Mouse (Mus musculus) kidney, embryonic 16.5 days (tissue): Measurements from ENCODE around the gene Hemk1. TPM values are rescaled to one million over a fixed set of nuclear protein-coding genes. Genes with fewer than 3 reads are reported as not detected.
"Not testable (repeated sequence)": the region's sequence is repeated elsewhere in the genome, so short reads cannot be mapped to it uniquely, and the experiment has no call there.

Experiments used
- ATAC-seq: fragments of 200-750 bp; cut with Nextera tagmentation; 2 replicates; pipeline ENCODE4 v1.8.0; 2017; ENCODE audit warnings: moderate TSS enrichment; ENCODE audit not compliant: low FRiP score, low TSS enrichment
- H3K27ac ChIP-seq: fragments of 300-500 bp; sonication (generic); 2 replicates; pipeline ENCODE4 v1.5.1; 2014; ENCODE audit warnings: low read length
- H3K27me3 ChIP-seq: fragments of 300-500 bp; sonication (generic); 2 replicates; pipeline ENCODE4 v1.6.1; 2014; ENCODE audit warnings: low read length, control low read depth, mixed read lengths; ENCODE audit not compliant: insufficient read depth
- H3K36me3 ChIP-seq: fragments of 300-500 bp; sonication (generic); 2 replicates; pipeline ENCODE4 v1.6.1; 2014; ENCODE audit warnings: low read length, control low read depth, mixed read lengths; ENCODE audit not compliant: insufficient read depth
- H3K4me1 ChIP-seq: fragments of 300-500 bp; sonication (generic); 2 replicates; pipeline ENCODE4 v1.6.1; 2014; ENCODE audit warnings: low read length, control low read depth, mixed read lengths; ENCODE audit not compliant: insufficient read depth
- H3K4me2 ChIP-seq: fragments of 300-500 bp; sonication (generic); replicated peaks from 2 replicates; pipeline ENCODE4 v1.6.1; 2014; ENCODE audit warnings: low read depth, low read length
- H3K4me3 ChIP-seq: fragments of 300-500 bp; sonication (generic); 2 replicates; pipeline ENCODE4 v1.5.1; 2014; ENCODE audit warnings: mild to moderate bottlenecking, low read length
- H3K9ac ChIP-seq: fragments of 300-500 bp; sonication (generic); replicated peaks from 2 replicates; pipeline ENCODE4 v1.6.1; 2014; ENCODE audit warnings: low read length
- H3K9me3 ChIP-seq: fragments of 300-500 bp; sonication (generic); 2 replicates; pipeline ENCODE4 v1.6.1; 2016; ENCODE audit warnings: low read length, control low read depth
- WGBS: fragments of 180-500 bp; shearing (Covaris S2); extraction: QIAGEN DNeasy Blood & Tissue Kit; methylation state at CpG from one replicate; pipeline ENCODE4 v1.1.7; 2014; 5-methylcytosine and 5-hydroxymethylcytosine counted together
- polyA plus RNA-seq: library from polyadenylated mRNA; unstranded; fragments of >200 nt; fragmentation: Nextera tagmentation; extraction: Ambion mirVana; gene quantifications from 2 replicates; pipeline ENCODE4 v1.2.1, GENCODE M21; 2015

Gene Hemk1
- polyA plus RNA-seq, 1 experiment from 2014 or later: 13.2 TPM

DNA sequence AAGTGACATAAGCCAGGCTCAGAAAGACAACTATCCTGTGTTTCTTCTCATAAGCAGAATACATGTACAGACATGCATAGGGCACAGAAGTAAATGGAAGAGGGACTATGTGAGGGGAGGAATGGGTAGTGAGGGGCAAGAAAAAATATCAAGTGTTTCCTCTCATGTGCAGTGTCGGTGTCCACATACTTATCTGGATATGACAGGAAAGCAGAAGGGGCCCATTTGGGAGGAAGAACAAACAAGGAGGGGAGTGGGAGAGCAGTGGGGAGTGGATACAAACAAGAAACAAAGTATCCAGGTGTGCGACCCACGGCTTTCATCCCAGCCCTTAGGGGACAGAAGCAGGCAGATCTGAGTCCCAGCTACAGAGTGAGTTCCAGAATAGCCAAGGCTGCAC, 24.2 kb downstream of the Hemk1 start:
- H3K4me2 ChIP-seq: no peak overlapping the region
- no peaks in the 10 kb centered on the region for H3K36me3 ChIP-seq
- H3K27ac ChIP-seq: no peak overlapping the region
- no peak for ATAC-seq
- H3K9me3 ChIP-seq: no peaks in the 10 kb centered on the region
- H3K4me1 ChIP-seq: peaks cover 8% of the 10 kb centered on the region; the same call in 1 of the 2 replicates
- WGBS: 72% methylated on average over 3 of the region's 3 CpGs
- H3K9ac ChIP-seq: no peak overlapping the region
- H3K4me3 ChIP-seq: no peak overlapping the region
- H3K27me3 ChIP-seq: no peaks in the 10 kb centered on the region

DNA sequence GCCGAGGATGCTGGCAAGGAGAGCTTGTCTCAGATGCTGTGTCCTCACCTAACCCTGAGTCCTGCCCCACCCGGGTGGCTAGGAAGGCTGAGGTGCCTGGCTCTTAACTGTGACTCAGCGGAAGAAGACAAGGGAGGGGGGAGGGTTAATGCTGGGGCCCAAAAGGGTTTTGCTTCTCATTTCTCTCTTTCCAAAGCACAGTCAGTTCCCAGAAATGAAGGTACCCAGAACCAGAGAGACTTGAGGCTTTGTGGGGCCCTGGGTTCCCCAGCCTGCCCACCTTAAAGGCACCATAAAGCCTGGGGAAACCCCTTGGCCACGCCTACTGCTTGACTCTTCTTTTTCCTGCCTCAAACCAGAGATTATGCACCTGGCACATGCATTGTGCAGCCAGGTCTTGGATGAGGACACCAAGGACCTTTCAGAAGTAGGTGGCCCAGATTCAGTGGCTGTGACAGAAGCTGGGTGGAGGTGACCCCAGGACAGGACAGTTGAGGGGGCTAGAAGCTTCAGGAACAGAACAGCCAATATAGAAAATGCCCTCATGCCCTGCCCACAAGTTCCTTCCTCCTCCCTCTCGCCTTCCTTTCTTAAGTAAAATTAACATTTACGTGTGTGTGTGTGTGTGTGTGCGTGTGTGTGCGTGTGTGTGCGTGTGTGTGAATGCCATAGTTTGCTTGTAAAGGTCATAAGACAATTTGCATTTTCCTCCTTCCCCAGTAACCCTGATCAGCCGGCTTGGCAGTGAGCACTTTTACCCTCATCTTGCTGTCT, 25.2 kb downstream of the Hemk1 start:
- Histone ChIP-seq H3K9ac (no peak overlapping the region), H3K27ac (no peak overlapping the region), H3K27me3 (no peaks in the 10 kb centered on the region), H3K4me2 (no peak overlapping the region), H3K9me3 (no peaks in the 10 kb centered on the region), H3K4me1 (peaks cover 17% of the 10 kb centered on the region), H3K36me3 (no peaks in the 10 kb centered on the region), H3K4me3 (no peak overlapping the region)
- WGBS: 61% methylated on average over 10 of the region's 10 CpGs
- no peak for ATAC-seq

DNA sequence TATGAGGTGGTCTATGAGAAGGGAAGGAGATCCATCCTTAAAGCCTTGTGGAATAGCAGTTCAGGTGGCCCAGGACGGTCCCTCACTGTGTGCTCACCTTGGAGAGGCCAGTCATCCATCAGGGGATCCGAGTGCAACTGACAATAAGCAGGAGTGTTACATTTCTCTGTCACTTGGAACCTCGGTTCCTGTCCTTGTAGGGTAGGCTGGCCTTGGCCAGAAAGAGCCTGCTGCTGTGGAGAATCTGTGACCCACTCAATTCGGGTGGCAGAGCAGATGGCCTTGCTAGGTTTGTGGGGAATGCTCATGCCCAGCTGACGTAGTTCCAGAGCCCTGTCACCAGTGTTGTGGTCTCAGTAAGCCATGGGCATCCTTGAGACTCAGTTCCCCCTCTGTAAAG, 28.6 kb downstream of the Hemk1 start:
- Histone ChIP-seq H3K9me3 (no peaks in the 10 kb centered on the region), H3K4me1 (peaks cover 43% of the 10 kb centered on the region), H3K9ac (no peak overlapping the region), H3K27me3 (no peaks in the 10 kb centered on the region), H3K4me2 (no peak overlapping the region), H3K36me3 (no peaks in the 10 kb centered on the region), H3K27ac (no peak overlapping the region), H3K4me3 (no peak overlapping the region)
- WGBS: 71% methylated on average over 5 of the region's 5 CpGs
- ATAC-seq: no peak

DNA sequence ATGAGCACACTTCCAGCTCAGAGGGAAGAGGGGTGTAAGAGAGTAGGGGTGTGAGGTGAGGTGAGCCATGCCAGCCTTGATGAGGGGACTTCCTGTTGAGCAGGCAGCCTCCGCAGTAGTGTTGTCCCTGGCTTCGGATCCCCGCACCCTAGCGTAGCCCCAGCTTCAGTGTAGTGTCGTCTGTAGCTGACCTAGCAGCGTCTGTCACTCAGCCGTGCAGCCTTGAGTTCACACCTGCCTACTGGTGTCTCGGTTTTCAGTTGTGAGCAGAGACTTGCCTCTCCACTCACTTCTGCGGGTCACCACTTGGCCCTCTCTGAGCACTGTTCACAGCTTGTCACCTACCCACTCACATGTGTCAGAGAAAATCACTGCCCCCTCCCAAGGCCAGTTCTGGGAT, 29.0 kb downstream of the Hemk1 start:
- peak overlapping the region; percentile 91; the same call in 1 of the 2 replicates for H3K27ac ChIP-seq
- ATAC-seq: no peak
- peaks cover 43% of the 10 kb centered on the region for H3K4me1 ChIP-seq
- WGBS: 48% methylated on average over 9 of the region's 9 CpGs
- no peak overlapping the region for H3K4me3 ChIP-seq
- H3K27me3 ChIP-seq: no peaks in the 10 kb centered on the region
- no peaks in the 10 kb centered on the region for H3K9me3 ChIP-seq
- peak overlapping the region; percentile 9; the same call in 1 of the 2 replicates for H3K9ac ChIP-seq
- H3K36me3 ChIP-seq: no peaks in the 10 kb centered on the region
- no peak overlapping the region for H3K4me2 ChIP-seq

DNA sequence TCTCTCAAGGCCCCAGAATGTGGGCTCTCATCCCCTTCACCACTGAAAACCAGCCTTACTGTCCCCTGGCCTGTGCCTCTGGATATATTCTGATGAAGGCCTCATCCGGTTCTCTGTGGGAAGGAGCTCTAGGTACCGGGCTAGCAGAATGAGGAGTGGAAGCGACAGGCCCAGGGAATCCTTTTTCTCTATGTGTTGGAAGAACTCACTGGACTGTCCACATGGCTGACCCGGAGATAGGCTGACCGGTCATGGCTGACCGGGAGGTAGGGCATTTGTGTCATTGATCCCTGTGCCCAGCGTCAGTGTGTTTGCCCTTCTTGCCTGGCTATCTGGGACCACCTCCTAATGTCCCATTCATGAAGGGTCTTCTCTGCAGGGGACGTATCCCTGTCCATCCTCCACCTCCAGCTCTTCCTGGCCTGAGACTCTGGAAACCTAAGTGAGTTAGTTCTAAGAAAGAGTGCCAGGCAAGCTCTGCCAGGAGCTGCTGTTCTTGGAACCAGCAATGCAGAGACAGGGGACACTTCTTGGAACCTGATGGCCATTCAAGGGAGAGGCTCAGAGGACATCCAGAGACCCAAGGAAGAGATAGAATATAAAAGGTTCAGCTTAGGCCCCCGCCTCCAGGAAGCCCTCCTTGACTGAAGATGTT, 29.7 kb downstream of the Hemk1 start:
- no peaks in the 10 kb centered on the region for H3K36me3 ChIP-seq
- peak overlapping the region; percentile 9; the same call in 1 of the 2 replicates for H3K9ac ChIP-seq
- no peaks in the 10 kb centered on the region for H3K27me3 ChIP-seq
- H3K4me2 ChIP-seq: no peak overlapping the region
- no peaks in the 10 kb centered on the region for H3K9me3 ChIP-seq
- ATAC-seq: peak; percentile 25
- whole genome bisulfite sequencing: 63% methylated on average over 9 of the region's 9 CpGs
- H3K27ac ChIP-seq: peak overlapping the region; percentile 91
- no peak overlapping the region for H3K4me3 ChIP-seq
- H3K4me1 ChIP-seq: peaks cover 43% of the 10 kb centered on the region

DNA sequence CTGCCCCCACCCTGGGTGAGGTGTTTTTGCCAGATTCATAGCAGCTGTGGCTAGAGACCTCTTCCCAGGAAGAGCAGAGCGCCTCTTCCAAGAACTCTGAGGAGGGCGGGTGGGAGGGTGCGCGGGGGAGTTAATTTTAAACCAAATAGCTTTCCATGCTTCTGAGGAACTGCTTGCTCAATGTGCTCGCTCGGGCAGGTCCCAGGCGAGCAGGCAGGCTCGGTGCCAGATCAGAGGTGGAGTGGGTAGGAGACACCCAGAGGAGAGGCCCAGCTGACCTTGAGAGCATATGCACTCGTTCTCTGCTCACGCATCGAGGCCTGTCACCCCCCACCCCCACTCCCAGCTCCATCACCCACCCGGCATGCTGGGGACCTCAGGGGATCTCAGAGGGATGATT, 30.3 kb downstream of the Hemk1 start:
- 10% methylated on average over 12 of the region's 12 CpGs for WGBS
- Histone ChIP-seq H3K27ac (peak overlapping the region; percentile 91), H3K4me1 (peaks cover 40% of the 10 kb centered on the region), H3K36me3 (no peaks in the 10 kb centered on the region), H3K9me3 (no peaks in the 10 kb centered on the region), H3K4me3 (no peak overlapping the region), H3K4me2 (peak overlapping the region; percentile 28; the same call in 1 of the 2 replicates), H3K27me3 (no peaks in the 10 kb centered on the region), H3K9ac (no peak overlapping the region)
- ATAC-seq: peak; percentile 89

DNA sequence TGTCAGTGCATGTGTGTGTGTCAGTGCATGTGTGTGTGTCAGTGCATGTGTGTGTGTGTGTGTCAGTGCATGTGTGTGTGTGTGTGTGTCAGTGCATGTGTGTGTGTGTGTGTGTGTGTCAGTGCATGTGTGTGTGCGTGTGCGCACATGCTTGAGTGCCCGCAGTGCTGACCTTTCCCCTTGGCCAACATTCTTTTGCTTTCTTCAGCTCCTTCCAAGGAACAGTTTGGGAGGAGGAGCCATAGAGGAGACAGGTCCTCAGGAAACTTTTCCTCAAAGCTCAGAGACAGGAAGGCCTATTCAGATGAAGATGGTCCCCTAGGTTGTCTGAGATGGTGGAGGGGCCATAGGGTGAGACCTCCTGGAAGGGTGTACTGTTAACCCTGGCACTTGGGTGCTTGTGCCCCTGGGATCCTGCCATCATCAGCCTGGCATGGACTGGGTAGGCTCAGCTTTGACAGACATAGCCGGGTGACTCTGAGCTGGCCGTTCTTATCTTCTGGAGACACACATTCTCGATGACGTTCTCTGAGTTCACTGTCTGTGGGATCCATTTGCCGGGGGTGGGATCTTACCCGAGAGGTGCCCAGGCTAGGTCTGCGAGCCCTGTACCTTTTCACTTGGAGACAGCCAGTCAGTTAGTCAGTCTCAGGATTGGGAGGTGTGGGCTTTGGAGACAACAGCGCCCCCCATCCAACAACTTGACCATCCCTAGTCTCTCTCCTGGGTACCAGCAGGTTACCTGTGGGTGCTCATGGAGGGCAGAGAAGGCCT, 30.9 kb downstream of the Hemk1 start:
- no peaks in the 10 kb centered on the region for H3K9me3 ChIP-seq
- peak overlapping the region; percentile 28; the same call in 1 of the 2 replicates for H3K4me2 ChIP-seq
- 68% methylated on average over 11 of the region's 11 CpGs for WGBS

DNA sequence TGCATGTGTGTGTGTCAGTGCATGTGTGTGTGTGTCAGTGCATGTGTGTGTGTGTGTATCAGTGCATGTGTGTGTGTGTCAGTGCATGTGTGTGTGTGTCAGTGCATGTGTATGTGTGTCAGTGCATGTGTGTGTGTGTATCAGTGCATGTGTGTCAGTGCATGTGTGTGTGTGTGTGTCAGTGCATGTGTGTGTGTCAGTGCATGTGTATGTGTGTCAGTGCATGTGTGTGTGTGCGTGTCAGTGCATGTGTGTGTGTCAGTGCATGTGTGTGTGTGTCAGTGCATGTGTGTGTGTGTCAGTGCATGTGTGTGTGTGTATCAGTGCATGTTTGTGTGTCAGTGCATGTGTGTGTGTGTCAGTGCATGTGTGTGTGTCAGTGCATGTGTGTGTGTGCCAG, 31.5 kb downstream of the Hemk1 start:
- H3K4me2 ChIP-seq, H3K36me3 ChIP-seq, H3K27me3 ChIP-seq, H3K9me3 ChIP-seq, ATAC-seq, H3K4me3 ChIP-seq, H3K9ac ChIP-seq: not testable (repeated sequence)
- peak overlapping the region; percentile 91; the same call in 1 of the 2 replicates for H3K27ac ChIP-seq
- H3K4me1 ChIP-seq: peaks cover 40% of the 10 kb centered on the region
- WGBS: 94% methylated on average over 1 of the region's 1 CpGs

More for the DNA sequence above, 30.9 kb downstream of the Hemk1 start:
- H3K9ac ChIP-seq: 0 out of 2 replicates have a peak overlapping the region, but pooled peaks have one; percentile 44
- peak overlapping the region; percentile 91 for H3K27ac ChIP-seq
- H3K27me3 ChIP-seq: no peaks in the 10 kb centered on the region
- peak; percentile 31 for ATAC-seq
- peaks cover 40% of the 10 kb centered on the region for H3K4me1 ChIP-seq
- no peak overlapping the region for H3K4me3 ChIP-seq
- H3K36me3 ChIP-seq: no peaks in the 10 kb centered on the region

DNA sequence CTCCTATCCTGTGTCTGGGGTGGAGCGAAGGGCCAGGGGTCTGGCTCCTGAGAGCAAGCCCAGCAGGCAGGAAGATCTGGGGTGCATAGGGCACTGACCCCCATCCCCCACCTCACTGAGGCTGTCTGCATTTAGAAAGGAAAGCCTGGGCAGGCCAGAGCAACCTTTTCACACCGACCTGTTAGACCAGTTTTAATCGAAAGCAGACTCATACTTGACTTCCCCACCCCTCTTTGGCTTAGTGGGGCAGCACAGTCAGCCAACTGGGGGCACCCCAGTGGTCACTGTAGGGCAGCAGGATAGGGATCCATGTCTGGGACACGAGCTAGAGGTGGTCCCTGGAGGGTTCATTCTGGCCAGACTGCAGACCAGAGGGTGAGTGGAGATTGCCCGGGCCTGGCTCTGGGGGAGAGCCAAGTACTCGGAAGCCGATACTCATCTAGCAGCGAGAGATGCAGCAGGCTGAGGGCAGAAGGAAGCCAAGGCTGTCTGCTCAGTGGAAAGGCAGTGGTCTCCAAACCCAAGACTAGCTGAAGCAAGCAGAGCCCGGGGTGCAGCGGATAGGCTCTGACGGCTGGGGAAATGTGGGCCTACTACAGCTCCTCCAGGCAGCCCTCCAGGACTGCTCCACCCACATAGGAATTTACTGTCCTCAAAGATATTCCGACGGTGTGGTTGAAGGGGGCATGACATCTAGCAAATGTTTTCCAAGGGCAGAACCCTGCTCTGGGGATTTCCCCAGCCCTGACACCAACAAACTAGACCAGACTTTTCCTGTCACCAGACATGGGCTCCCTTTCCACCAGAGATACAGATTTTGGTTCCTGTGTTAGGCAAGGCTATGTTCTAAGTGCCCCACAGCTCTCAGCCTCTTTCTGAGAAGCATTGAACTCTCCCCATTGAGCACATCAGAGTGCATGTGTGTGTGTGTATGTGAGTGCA, 32.3 kb downstream of the Hemk1 start:
- Histone ChIP-seq H3K4me1 (peaks cover 40% of the 10 kb centered on the region), H3K4me3 (no peak overlapping the region), H3K27me3 (no peaks in the 10 kb centered on the region), H3K36me3 (peaks cover 8% of the 10 kb centered on the region), H3K4me2 (no peak overlapping the region), H3K9me3 (no peaks in the 10 kb centered on the region), H3K27ac (peak overlapping the region; percentile 92), H3K9ac (peak overlapping the region; percentile 3)
- ATAC-seq: no peak
- WGBS: 51% methylated on average over 13 of the region's 13 CpGs
